Mouse (Mus musculus) kidney, embryonic 15.5 days (tissue): ENCODE measurements around the gene Rgs21. TPM values are rescaled to one million over a fixed set of nuclear protein-coding genes. Genes with fewer than 3 reads are reported as not detected.

Source experiments
- ATAC-seq: fragments of 200-750 bp; cut with Nextera tagmentation; replicated peaks from 2 replicates; pipeline ENCODE4 v1.8.0; 2017; ENCODE audit warnings: moderate TSS enrichment; ENCODE audit not compliant: low FRiP score
- H3K27ac ChIP-seq: fragments of 300-500 bp; sonication (generic); 2 replicates; pipeline ENCODE4 v1.5.1; 2015; ENCODE audit warnings: mild to moderate bottlenecking, inconsistent platforms
- H3K27me3 ChIP-seq: fragments of 300-500 bp; sonication (generic); 2 replicates; pipeline ENCODE4 v1.6.1; 2015; ENCODE audit warnings: inconsistent platforms
- H3K36me3 ChIP-seq: fragments of 300-500 bp; sonication (generic); 2 replicates; pipeline ENCODE4 v1.6.1; 2015; ENCODE audit warnings: inconsistent platforms
- H3K4me1 ChIP-seq: fragments of 300-500 bp; sonication (generic); 2 replicates; pipeline ENCODE4 v1.6.1; 2015; ENCODE audit warnings: inconsistent platforms
- H3K4me2 ChIP-seq: fragments of 300-500 bp; sonication (generic); 2 replicates; pipeline ENCODE4 v1.6.1; 2015; ENCODE audit warnings: moderate library complexity, mild to moderate bottlenecking, inconsistent platforms
- H3K4me3 ChIP-seq: fragments of 300-500 bp; sonication (generic); replicated peaks from 2 replicates; pipeline ENCODE4 v1.5.1; 2015; ENCODE audit warnings: mild to moderate bottlenecking, inconsistent platforms
- H3K9ac ChIP-seq: fragments of 300-500 bp; sonication (generic); 2 replicates; pipeline ENCODE4 v1.6.1; 2015; ENCODE audit warnings: mild to moderate bottlenecking, inconsistent platforms
- H3K9me3 ChIP-seq: fragments of 300-500 bp; sonication (generic); replicated peaks from 2 replicates; pipeline ENCODE4 v1.6.1; 2016; ENCODE audit warnings: inconsistent platforms
- WGBS: fragments of 180-500 bp; shearing (Covaris S2); methylation state at CpG from one replicate; pipeline ENCODE4 v1.1.7; 2015; ENCODE audit warnings: mixed read lengths; 5-methylcytosine and 5-hydroxymethylcytosine counted together
- polyA plus RNA-seq: library from polyadenylated mRNA; unstranded; fragments of >200 nt; fragmentation: Nextera tagmentation; extraction: Ambion mirVana; gene quantifications from 2 replicates; pipeline ENCODE4 v1.2.1, GENCODE M21; 2015

Rgs21 gene
- polyA plus RNA-seq, 1 experiment from 2014 or later, result not detected

GRCm38 (mm10) chr1:144498725-144499124, 68.7 kb downstream of the Rgs21 start:
- Histone ChIP-seq H3K4me1 (no peaks in the 10 kb centered on the region), H3K9me3 (no peaks in the 10 kb centered on the region), H3K36me3 (no peaks in the 10 kb centered on the region), H3K4me2 (no peak overlapping the region), H3K4me3 (no peak overlapping the region), H3K27me3 (no peaks in the 10 kb centered on the region), H3K27ac (no peak overlapping the region), H3K9ac (no peak overlapping the region)
- ATAC-seq, result no peak

DNA sequence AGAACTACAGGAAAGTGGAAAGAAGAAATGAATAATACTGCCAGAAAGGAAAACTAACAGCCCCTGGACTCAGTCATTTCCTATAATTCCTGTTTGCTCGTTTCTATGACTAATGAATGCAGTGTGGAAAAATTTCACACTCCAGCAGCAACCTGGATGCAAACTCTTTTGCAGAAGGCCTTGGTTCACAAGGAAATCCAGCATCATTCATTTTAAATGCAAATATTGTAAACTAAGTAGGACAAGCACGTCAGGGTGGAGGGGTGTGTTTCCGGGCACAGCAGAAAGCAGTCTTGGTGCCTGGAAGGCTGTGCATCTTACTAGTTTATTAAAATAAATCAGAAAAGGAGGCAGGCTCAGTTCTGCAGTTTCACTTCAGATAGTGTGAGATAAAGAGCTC, 69.4 kb downstream of the Rgs21 start:
- WGBS, result 48% methylated on average over 3 of the region's 3 CpGs
- Histone ChIP-seq H3K4me3 (no peak overlapping the region), H3K4me1 (no peaks in the 10 kb centered on the region)

DNA sequence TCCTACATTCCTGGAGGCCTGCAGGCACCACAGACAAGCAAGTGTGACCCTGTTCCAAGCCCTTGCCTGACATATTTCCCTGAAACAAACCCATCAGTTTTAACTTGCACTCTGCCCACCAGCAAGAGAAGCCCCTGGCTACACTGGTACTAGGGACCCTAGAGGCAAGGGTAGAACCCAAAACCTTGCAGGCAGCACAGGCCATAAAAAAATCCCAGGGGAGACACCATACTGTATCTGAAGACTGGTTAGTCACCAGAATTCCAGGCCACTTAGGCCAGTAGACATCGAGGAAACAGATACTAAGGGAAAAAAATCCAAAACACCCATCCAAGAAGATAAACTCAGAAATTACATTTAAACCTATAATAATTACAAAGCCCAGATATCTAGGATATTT, 74.1 kb downstream of the Rgs21 start:
- no peak overlapping the region for H3K9ac ChIP-seq
- no peaks in the 10 kb centered on the region for H3K36me3 ChIP-seq
- H3K27me3 ChIP-seq, result no peaks in the 10 kb centered on the region
- H3K27ac ChIP-seq, result no peak overlapping the region
- H3K4me1 ChIP-seq, result no peaks in the 10 kb centered on the region
- WGBS, result 93% methylated on average over 1 of the region's 1 CpGs
- no peak for ATAC-seq
- H3K9me3 ChIP-seq, result no peaks in the 10 kb centered on the region
- no peak overlapping the region for H3K4me3 ChIP-seq
- H3K4me2 ChIP-seq, result no peak overlapping the region

More for the DNA sequence above, 69.4 kb downstream of the Rgs21 start:
- Histone ChIP-seq H3K27me3 (no peaks in the 10 kb centered on the region), H3K27ac (no peak overlapping the region), H3K4me2 (no peak overlapping the region), H3K9ac (no peak overlapping the region), H3K9me3 (no peaks in the 10 kb centered on the region), H3K36me3 (no peaks in the 10 kb centered on the region)
- no peak for ATAC-seq

GRCm38 (mm10) chr1:144488223-144488835, 79.1 kb downstream of the Rgs21 start:
- H3K27me3 ChIP-seq, result no peaks in the 10 kb centered on the region
- no peaks in the 10 kb centered on the region for H3K4me1 ChIP-seq
- H3K4me3 ChIP-seq, result no peak overlapping the region
- no peak for ATAC-seq
- no peaks in the 10 kb centered on the region for H3K36me3 ChIP-seq
- H3K9me3 ChIP-seq, result no peaks in the 10 kb centered on the region
- H3K27ac ChIP-seq, result no peak overlapping the region
- H3K9ac ChIP-seq, result no peak overlapping the region
- 84% methylated on average over 5 of the region's 5 CpGs for WGBS
- H3K4me2 ChIP-seq, result no peak overlapping the region

Other genes starting within 250 kb of the Rgs21 start
- gene Rgs18, start 207.8 kb upstream of the Rgs21 start, polyA plus RNA-seq, result 0.44 and 0.65 TPM in 2 replicates